Mouse (Mus musculus): ENCODE measurements at regions not wholly inside any gene's neighbourhood (a gene's known extent, or its start where the extent isn't known, plus 50 kb on each side); places are given as distances from the start of the nearest gene placed in this dataset.
A peak's percentile ranks its signal among the peaks of the same experiment; 100 is the strongest.

GRCm38 (mm10) chr16:75487915-75488314 lies 97.9 kb downstream of the Lipi start:
- DNase-seq: no peak

- DNase-seq: no peak
These were observed 102.0 kb downstream of the Lipi start for GRCm38 (mm10) chr16:75483878-75484277.

- DNase-seq: peak; percentile 6
These were observed 120.4 kb downstream of the Lipi start for GRCm38 (mm10) chr16:75465420-75465975.

- no peak for DNase-seq
These were observed 123.7 kb downstream of the Lipi start for GRCm38 (mm10) chr16:75462136-75462535.

- DNase-seq: peak; percentile 36
These were observed 138.9 kb downstream of the Lipi start for GRCm38 (mm10) chr16:75446901-75447514.

- DNase-seq: peak; percentile 36
These were observed 146.6 kb downstream of the Lipi start for GRCm38 (mm10) chr16:75439296-75439695.

- DNase-seq: no peak
These were observed 152.6 kb downstream of the Lipi start for GRCm38 (mm10) chr16:75433227-75433626.

- DNase-seq: no peak
These were observed 201.2 kb downstream of the Lipi start for GRCm38 (mm10) chr16:75384526-75385222.

- DNase-seq: no peak
These were observed 204.7 kb downstream of the Lipi start for GRCm38 (mm10) chr16:75381191-75381590.

GRCm38 (mm10) chr16:75369700-75370099 lies 216.2 kb downstream of the Lipi start:
- no peak for DNase-seq

- DNase-seq: peak; percentile 27
These were observed 219.1 kb downstream of the Lipi start for GRCm38 (mm10) chr16:75366727-75367126.

GRCm38 (mm10) chr16:75365361-75365994 lies 220.4 kb downstream of the Lipi start:
- DNase-seq: peak; percentile 21

- DNase-seq: no peak
These were observed 223.8 kb downstream of the Lipi start for GRCm38 (mm10) chr16:75362095-75362494.

GRCm38 (mm10) chr16:75360791-75361190 lies 225.1 kb downstream of the Lipi start:
- no peak for DNase-seq

- DNase-seq: no peak
These were observed 232.5 kb downstream of the Lipi start for GRCm38 (mm10) chr16:75353394-75353793.

GRCm38 (mm10) chr16:75344201-75344927 lies 241.5 kb downstream of the Lipi start:
- no peak for DNase-seq

GRCm38 (mm10) chr16:75343028-75343901 lies 242.6 kb downstream of the Lipi start:
- DNase-seq: no peak

- no peak for DNase-seq
These were observed 251.6 kb downstream of the Lipi start for GRCm38 (mm10) chr16:75334228-75334627.

- no peak for DNase-seq
These were observed 252.1 kb downstream of the Lipi start for GRCm38 (mm10) chr16:75333750-75334149.

GRCm38 (mm10) chr16:75332853-75333252 lies 253.0 kb downstream of the Lipi start:
- no peak for DNase-seq

- no peak for DNase-seq
These were observed 260.6 kb downstream of the Lipi start for GRCm38 (mm10) chr16:75325296-75325695.

GRCm38 (mm10) chr16:75304743-75305142 lies 281.1 kb downstream of the Lipi start:
- DNase-seq: no peak
